Mouse (Mus musculus): ENCODE measurements at regions not wholly inside any gene's neighbourhood (a gene's known extent, or its start where the extent isn't known, plus 50 kb on each side); places are given as distances from the start of the nearest gene placed in this dataset.

GRCm38 (mm10) chr16:29987595-29987994 is 76.6 kb upstream of the Hes1 start:
- Histone ChIP-seq H3K4me3 (ENCODE audit: low read length) (no peak overlapping the region), H3K4me1 (ENCODE audit: control insufficient read depth, insufficient read depth, low read length) (peaks cover 22% of the 10 kb centered on the region), H3K4me2 (ENCODE audit: low read depth, low read length) (no peak overlapping the region), H3K9me3 (ENCODE audit: control insufficient read depth, low read length) (no peaks in the 10 kb centered on the region), H3K27me3 (replicated peaks; ENCODE audit: control insufficient read depth, insufficient read depth, low read length) (no peaks in the 10 kb centered on the region), H3K36me3 (ENCODE audit: control insufficient read depth, insufficient read depth, low read length) (no peaks in the 10 kb centered on the region), H3K27ac (ENCODE audit: low read length) (peak overlapping the region; percentile 5; the same call in 1 of the 2 replicates), H3K9ac (ENCODE audit: low read depth, low read length) (no peak overlapping the region)
- WGBS, result 76% methylated on average over 4 of the region's 4 CpGs
- ATAC-seq, result peak; percentile 63

GRCm38 (mm10) chr16:29987999-29988398 is 76.2 kb upstream of the Hes1 start:
- Histone ChIP-seq H3K27ac (ENCODE audit: low read length) (peak overlapping the region; percentile 43; the same call in 1 of the 2 replicates), H3K4me2 (ENCODE audit: low read depth, low read length) (no peak overlapping the region), H3K36me3 (ENCODE audit: control insufficient read depth, insufficient read depth, low read length) (no peaks in the 10 kb centered on the region), H3K9ac (ENCODE audit: low read depth, low read length) (no peak overlapping the region), H3K27me3 (replicated peaks; ENCODE audit: control insufficient read depth, insufficient read depth, low read length) (no peaks in the 10 kb centered on the region), H3K4me3 (ENCODE audit: low read length) (no peak overlapping the region), H3K4me1 (ENCODE audit: control insufficient read depth, insufficient read depth, low read length) (peaks cover 24% of the 10 kb centered on the region), H3K9me3 (ENCODE audit: control insufficient read depth, low read length) (no peaks in the 10 kb centered on the region)
- peak; percentile 85 for ATAC-seq
- 80% methylated on average over 6 of the region's 6 CpGs for WGBS

GRCm38 (mm10) chr16:29989308-29989707 is 74.9 kb upstream of the Hes1 start:
- 47% methylated on average over 1 of the region's 1 CpGs for WGBS
- H3K9me3 ChIP-seq (ENCODE audit: control insufficient read depth, low read length), result no peaks in the 10 kb centered on the region
- H3K9ac ChIP-seq (ENCODE audit: low read depth, low read length), result no peak overlapping the region
- no peak overlapping the region for H3K4me2 ChIP-seq (ENCODE audit: low read depth, low read length)
- no peak for ATAC-seq
- H3K36me3 ChIP-seq (ENCODE audit: control insufficient read depth, insufficient read depth, low read length), result no peaks in the 10 kb centered on the region
- peaks cover 30% of the 10 kb centered on the region for H3K4me1 ChIP-seq (ENCODE audit: control insufficient read depth, insufficient read depth, low read length)
- H3K4me3 ChIP-seq (ENCODE audit: low read length), result no peak overlapping the region
- H3K27ac ChIP-seq (ENCODE audit: low read length), result no peak overlapping the region; the same call in 1 of the 2 replicates
- H3K27me3 ChIP-seq (replicated peaks; ENCODE audit: control insufficient read depth, insufficient read depth, low read length), result no peaks in the 10 kb centered on the region

- H3K9ac ChIP-seq (ENCODE audit: low read depth, low read length), result peak overlapping the region; percentile 48
- peak overlapping the region; percentile 38 for H3K4me2 ChIP-seq (ENCODE audit: low read depth, low read length)
- no peaks in the 10 kb centered on the region for H3K9me3 ChIP-seq (ENCODE audit: control insufficient read depth, low read length)
- 62% methylated on average over 3 of the region's 3 CpGs for WGBS
- no peaks in the 10 kb centered on the region for H3K36me3 ChIP-seq (ENCODE audit: control insufficient read depth, insufficient read depth, low read length)
- H3K4me1 ChIP-seq (ENCODE audit: control insufficient read depth, insufficient read depth, low read length), result peaks cover 30% of the 10 kb centered on the region
- peak overlapping the region; percentile 88 for H3K27ac ChIP-seq (ENCODE audit: low read length)
- H3K4me3 ChIP-seq (ENCODE audit: low read length), result 0 out of 2 replicates have a peak overlapping the region, but pooled peaks have one; percentile 3
- ATAC-seq, result peak; percentile 70
- H3K27me3 ChIP-seq (replicated peaks; ENCODE audit: control insufficient read depth, insufficient read depth, low read length), result no peaks in the 10 kb centered on the region
Measured at GRCm38 (mm10) chr16:29990393-29990792, 73.8 kb upstream of the Hes1 start.

GRCm38 (mm10) chr16:29990795-29991587 is 73.2 kb upstream of the Hes1 start:
- ATAC-seq, result peak; percentile 12; the same call in 1 of the 2 replicates
- Histone ChIP-seq H3K4me1 (ENCODE audit: control insufficient read depth, insufficient read depth, low read length) (peaks cover 30% of the 10 kb centered on the region), H3K36me3 (ENCODE audit: control insufficient read depth, insufficient read depth, low read length) (no peaks in the 10 kb centered on the region), H3K4me3 (ENCODE audit: low read length) (0 out of 2 replicates have a peak overlapping the region, but pooled peaks have one; percentile 3), H3K27ac (ENCODE audit: low read length) (peak overlapping the region; percentile 88), H3K4me2 (ENCODE audit: low read depth, low read length) (peak overlapping the region; percentile 38), H3K9me3 (ENCODE audit: control insufficient read depth, low read length) (no peaks in the 10 kb centered on the region), H3K9ac (ENCODE audit: low read depth, low read length) (peak overlapping the region; percentile 48), H3K27me3 (replicated peaks; ENCODE audit: control insufficient read depth, insufficient read depth, low read length) (no peaks in the 10 kb centered on the region)
- 72% methylated on average over 9 of the region's 9 CpGs for WGBS

- no peaks in the 10 kb centered on the region for H3K36me3 ChIP-seq (ENCODE audit: control insufficient read depth, insufficient read depth, low read length)
- H3K4me1 ChIP-seq (ENCODE audit: control insufficient read depth, insufficient read depth, low read length), result peaks cover 35% of the 10 kb centered on the region
- H3K9me3 ChIP-seq (ENCODE audit: control insufficient read depth, low read length), result no peaks in the 10 kb centered on the region
- no peak overlapping the region for H3K4me2 ChIP-seq (ENCODE audit: low read depth, low read length)
- H3K9ac ChIP-seq (ENCODE audit: low read depth, low read length), result no peak overlapping the region
- no peak for ATAC-seq
- no peak overlapping the region for H3K4me3 ChIP-seq (ENCODE audit: low read length)
- 71% methylated on average over 8 of the region's 8 CpGs for WGBS
- no peak overlapping the region for H3K27ac ChIP-seq (ENCODE audit: low read length)
- no peaks in the 10 kb centered on the region for H3K27me3 ChIP-seq (replicated peaks; ENCODE audit: control insufficient read depth, insufficient read depth, low read length)
Measured at GRCm38 (mm10) chr16:29991876-29992380, 72.3 kb upstream of the Hes1 start.

GRCm38 (mm10) chr16:29993111-29993510 is 71.1 kb upstream of the Hes1 start:
- H3K36me3 ChIP-seq (ENCODE audit: control insufficient read depth, insufficient read depth, low read length), result no peaks in the 10 kb centered on the region
- WGBS, result 78% methylated on average over 7 of the region's 7 CpGs

GRCm38 (mm10) chr16:29993535-29993934 is 70.6 kb upstream of the Hes1 start:
- no peaks in the 10 kb centered on the region for H3K27me3 ChIP-seq (replicated peaks; ENCODE audit: control insufficient read depth, insufficient read depth, low read length)
- H3K4me3 ChIP-seq (ENCODE audit: low read length), result no peak overlapping the region
- H3K4me2 ChIP-seq (ENCODE audit: low read depth, low read length), result no peak overlapping the region
- no peaks in the 10 kb centered on the region for H3K9me3 ChIP-seq (ENCODE audit: control insufficient read depth, low read length)
- 71% methylated on average over 6 of the region's 6 CpGs for WGBS
- no peaks in the 10 kb centered on the region for H3K36me3 ChIP-seq (ENCODE audit: control insufficient read depth, insufficient read depth, low read length)
- H3K9ac ChIP-seq (ENCODE audit: low read depth, low read length), result 0 out of 2 replicates have a peak overlapping the region, but pooled peaks have one; percentile 16
- ATAC-seq, result no peak
- peaks cover 35% of the 10 kb centered on the region for H3K4me1 ChIP-seq (ENCODE audit: control insufficient read depth, insufficient read depth, low read length)
- H3K27ac ChIP-seq (ENCODE audit: low read length), result no peak overlapping the region

More at GRCm38 (mm10) chr16:29993111-29993510, 71.1 kb upstream of the Hes1 start:
- no peak overlapping the region for H3K27ac ChIP-seq (ENCODE audit: low read length)
- H3K4me1 ChIP-seq (ENCODE audit: control insufficient read depth, insufficient read depth, low read length), result peaks cover 35% of the 10 kb centered on the region
- no peak for ATAC-seq
- H3K4me3 ChIP-seq (ENCODE audit: low read length), result no peak overlapping the region
- H3K27me3 ChIP-seq (replicated peaks; ENCODE audit: control insufficient read depth, insufficient read depth, low read length), result no peaks in the 10 kb centered on the region
- H3K9me3 ChIP-seq (ENCODE audit: control insufficient read depth, low read length), result no peaks in the 10 kb centered on the region
- no peak overlapping the region for H3K4me2 ChIP-seq (ENCODE audit: low read depth, low read length)
- 0 out of 2 replicates have a peak overlapping the region, but pooled peaks have one; percentile 16 for H3K9ac ChIP-seq (ENCODE audit: low read depth, low read length)

GRCm38 (mm10) chr16:29996139-29997069 is 67.8 kb upstream of the Hes1 start:
- WGBS, result 39% methylated on average over 12 of the region's 12 CpGs
- no peak overlapping the region for H3K4me2 ChIP-seq (ENCODE audit: low read depth, low read length)
- peak; percentile 53 for ATAC-seq

More at GRCm38 (mm10) chr16:29996139-29997069, 67.8 kb upstream of the Hes1 start:
- Histone ChIP-seq H3K9me3 (ENCODE audit: control insufficient read depth, low read length) (no peaks in the 10 kb centered on the region), H3K9ac (ENCODE audit: low read depth, low read length) (no peak overlapping the region), H3K4me1 (ENCODE audit: control insufficient read depth, insufficient read depth, low read length) (peaks cover 19% of the 10 kb centered on the region), H3K27me3 (replicated peaks; ENCODE audit: control insufficient read depth, insufficient read depth, low read length) (no peaks in the 10 kb centered on the region), H3K36me3 (ENCODE audit: control insufficient read depth, insufficient read depth, low read length) (no peaks in the 10 kb centered on the region), H3K27ac (ENCODE audit: low read length) (0 out of 2 replicates have a peak overlapping the region, but pooled peaks have one; percentile 9), H3K4me3 (ENCODE audit: low read length) (no peak overlapping the region)

Data from intestine, embryonic 16.5 days (tissue).